Mouse (Mus musculus) thymus, adult 2 months (tissue): ENCODE results near the gene Daam1.

ENCODE experiments used
- CTCF ChIP-seq: fragments of 200-500 bp; IDR thresholded peaks from 2 replicates; pipeline ENCODE4 v1.5.1; 2012; ENCODE audit warnings: mild to moderate bottlenecking, control low read depth, low read length, moderate library complexity, borderline replicate concordance; ENCODE audit not compliant: control insufficient read depth, poor library complexity, insufficient read depth; ENCODE audit errors: extremely low read depth
- POLR2A ChIP-seq: fragments of 200-500 bp; IDR thresholded peaks from 2 replicates; pipeline ENCODE4 v1.6.1; 2012; ENCODE audit warnings: mild to moderate bottlenecking, low read length, control low read depth, moderate library complexity; ENCODE audit not compliant: control insufficient read depth, poor library complexity, insufficient read depth; ENCODE audit errors: extremely low read depth

DNA sequence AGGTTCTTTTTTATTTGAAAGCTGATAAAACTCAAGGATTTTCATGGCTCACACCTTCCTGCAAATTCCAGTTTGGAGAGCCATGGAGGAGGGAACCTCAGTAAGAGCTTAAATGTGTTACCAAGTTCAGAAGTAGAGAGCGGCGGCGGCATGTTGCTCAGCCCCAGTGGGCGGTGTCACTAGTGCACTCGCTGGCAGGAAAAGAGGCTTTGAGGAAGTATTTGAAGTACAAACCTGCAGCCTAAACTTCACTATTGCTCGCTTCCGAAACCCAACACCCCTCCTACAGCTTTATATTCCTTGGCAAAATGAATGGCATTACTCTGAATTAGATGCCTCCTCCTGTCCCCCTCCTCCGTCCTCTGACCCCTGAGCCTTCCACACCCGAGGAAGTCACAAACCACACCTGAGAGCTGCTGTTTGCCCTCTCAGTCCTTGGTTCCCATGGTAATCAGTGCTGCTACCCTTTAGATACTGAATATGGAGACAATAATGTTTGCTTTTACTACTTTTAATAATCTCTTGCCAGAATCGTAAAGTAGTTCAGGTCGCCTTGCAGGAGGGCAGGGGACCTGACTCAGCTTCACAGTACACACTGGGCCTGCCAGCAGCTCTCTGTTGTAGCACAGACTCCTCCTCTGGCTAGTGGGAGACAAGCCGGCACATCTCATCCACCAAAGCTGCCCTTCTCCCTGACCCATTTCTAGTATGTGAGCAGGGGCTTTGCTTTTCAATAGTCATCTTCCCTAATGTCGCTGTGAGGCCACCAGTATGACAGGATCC is 119.4 kb downstream of the Daam1 start:
- no peak for TF ChIP-seq CTCF
- no peak for TF ChIP-seq POLR2A
